Mouse (Mus musculus) bone marrow, adult 2 months (tissue): ENCODE data around the gene Kcnk6.

ENCODE experiments used
- CTCF ChIP-seq: fragments of 200-500 bp; IDR thresholded peaks from 2 replicates; pipeline ENCODE4 v1.5.1; 2011; ENCODE audit warnings: low read length, control low read depth; ENCODE audit not compliant: control insufficient read depth, insufficient read depth
- POLR2A ChIP-seq: fragments of 200-500 bp; IDR thresholded peaks from 2 replicates; pipeline ENCODE4 v1.6.1; 2011; ENCODE audit warnings: low read depth, mild to moderate bottlenecking, control low read depth, low read length, borderline replicate concordance; ENCODE audit not compliant: control insufficient read depth

- no peak for TF ChIP-seq CTCF
- TF ChIP-seq POLR2A, result no peak
These were observed 15.4 kb upstream of the Kcnk6 start for GRCm38 (mm10) chr7:29247706-29248105.
